Mouse (Mus musculus): Measurements from ENCODE around the gene Pim2. TPM values are rescaled to one million over a fixed set of nuclear protein-coding genes. Genes with fewer than 3 reads are reported as not detected.
"Not testable (repeated sequence)": the region's sequence is repeated elsewhere in the genome, so short reads cannot be mapped to it uniquely, and the experiment has no call there.

Gene Pim2
- polyA plus RNA-seq, 1 experiment from 2014 or later = 6.4 TPM

DNA sequence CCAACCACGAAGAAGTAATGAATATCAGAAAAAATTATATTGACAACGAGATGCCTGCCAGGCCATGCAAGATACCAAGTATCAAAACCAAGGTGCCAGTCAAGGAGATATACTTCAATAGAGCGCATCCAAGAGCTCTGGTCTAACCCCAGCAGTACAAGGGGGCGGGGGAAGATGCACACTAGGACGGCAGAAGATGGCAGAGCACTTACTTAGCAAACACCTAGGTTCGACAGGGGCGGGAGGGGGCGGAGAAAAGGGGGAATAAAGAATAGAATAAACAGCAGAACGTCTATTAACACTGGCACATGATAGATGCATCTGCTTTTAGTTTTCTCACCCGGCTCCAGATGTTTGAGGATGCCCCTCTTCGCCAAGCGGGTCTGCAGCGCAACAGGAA lies 20.1 kb downstream of the Pim2 start:
- WGBS = 24% methylated on average over 12 of the region's 13 CpGs
- H3K27ac ChIP-seq (ENCODE audit: low read length) = no peak overlapping the region; the same call in 1 of the 2 replicates

DNA sequence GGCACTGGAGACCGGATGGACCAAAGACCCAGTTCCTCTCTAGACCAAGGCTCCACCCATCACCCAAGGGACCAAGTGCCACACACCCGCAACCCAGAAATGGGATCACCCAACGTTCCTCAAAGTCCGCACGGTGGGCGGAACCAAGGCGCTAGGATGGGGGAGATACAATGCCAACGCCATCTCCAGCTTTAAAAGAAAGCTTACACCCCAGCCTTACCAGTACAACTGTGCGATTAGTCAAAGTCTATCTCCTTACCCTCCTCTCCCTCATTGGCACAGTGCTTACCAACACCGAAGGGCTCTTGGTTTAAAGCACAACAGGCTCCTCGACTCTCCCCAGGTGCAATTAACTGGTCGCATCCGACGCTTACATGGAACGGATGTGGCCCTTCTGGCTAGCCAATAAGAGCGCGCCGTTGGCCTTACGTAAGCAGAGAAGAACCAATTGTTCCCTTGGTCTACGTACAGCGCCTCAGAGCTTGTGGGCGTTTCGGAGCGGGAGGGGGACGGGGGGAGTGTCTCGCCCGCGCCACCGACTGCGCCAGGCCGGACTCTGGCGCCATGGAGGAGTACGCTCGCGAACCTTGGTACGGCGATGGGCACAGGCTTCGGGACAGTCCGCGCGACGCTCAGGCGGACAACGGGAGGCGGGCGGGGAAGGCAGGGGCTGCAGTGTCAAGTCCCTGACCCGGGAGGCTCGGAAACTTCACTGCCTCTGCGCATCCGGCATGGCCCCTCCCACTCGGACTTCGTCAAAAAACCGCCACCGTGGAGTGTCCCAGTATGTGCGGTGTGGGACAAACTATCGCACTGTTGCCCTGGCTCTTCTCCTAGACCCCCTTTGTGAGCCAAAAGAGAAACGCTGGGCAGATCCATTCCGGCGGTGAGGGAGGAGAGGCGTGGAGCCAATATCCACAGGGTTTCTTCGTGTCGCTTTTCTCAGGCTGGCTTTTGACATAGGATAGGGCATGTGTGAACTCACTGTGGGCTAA lies 21.1 kb downstream of the Pim2 start, which contains the start of the genes Pqbp1 and Timm17b:
Pqbp1 (minus strand) TSS at position 390 of the 995 bp plus-strand sequence.
Timm17b (plus strand) TSS at position 478 of the 995 bp plus-strand sequence.
- Histone ChIP-seq H3K27me3 (ENCODE audit: control insufficient read depth, insufficient read depth, low read length) (no peaks in the 10 kb centered on the region), H3K4me3 (ENCODE audit: low read length) (peak within 1 kb of the TSS; percentile 70), H3K27ac (ENCODE audit: low read length) (peak within 1 kb of the TSS; percentile 89), H3K9me3 (replicated peaks; ENCODE audit: control insufficient read depth, low read length) (no peaks in the 10 kb centered on the region), H3K36me3 (ENCODE audit: control insufficient read depth, insufficient read depth) (peaks cover 2% of the 10 kb centered on the region; the same call in 1 of the 2 replicates), H3K9ac (ENCODE audit: low read length) (peak within 1 kb of the TSS; percentile 77), H3K4me2 (ENCODE audit: low read depth, low read length) (peak within 1 kb of the TSS; percentile 67), H3K4me1 (ENCODE audit: control insufficient read depth, insufficient read depth, low read length) (peaks cover 2% of the 10 kb centered on the region; the same call in 1 of the 2 replicates)
- ATAC-seq (replicated peaks; ENCODE audit: extremely low read depth, insufficient read depth, low FRiP score) = peak; percentile 98
- 11% methylated on average over 62 of the region's 62 CpGs for WGBS

More for the DNA sequence above, 20.1 kb downstream of the Pim2 start:
- ATAC-seq (replicated peaks; ENCODE audit: extremely low read depth, insufficient read depth, low FRiP score) = no peak
- no peaks in the 10 kb centered on the region for H3K9me3 ChIP-seq (replicated peaks; ENCODE audit: control insufficient read depth, low read length)
- H3K4me2 ChIP-seq (ENCODE audit: low read depth, low read length) = peak overlapping the region; percentile 67
- peaks cover 5% of the 10 kb centered on the region; the same call in 1 of the 2 replicates for H3K36me3 ChIP-seq (ENCODE audit: control insufficient read depth, insufficient read depth)
- H3K9ac ChIP-seq (ENCODE audit: low read length) = peak overlapping the region; percentile 65
- no peaks in the 10 kb centered on the region for H3K27me3 ChIP-seq (ENCODE audit: control insufficient read depth, insufficient read depth, low read length)
- H3K4me1 ChIP-seq (ENCODE audit: control insufficient read depth, insufficient read depth, low read length) = peaks cover 2% of the 10 kb centered on the region; the same call in 1 of the 2 replicates
- peak overlapping the region; percentile 70 for H3K4me3 ChIP-seq (ENCODE audit: low read length)

DNA sequence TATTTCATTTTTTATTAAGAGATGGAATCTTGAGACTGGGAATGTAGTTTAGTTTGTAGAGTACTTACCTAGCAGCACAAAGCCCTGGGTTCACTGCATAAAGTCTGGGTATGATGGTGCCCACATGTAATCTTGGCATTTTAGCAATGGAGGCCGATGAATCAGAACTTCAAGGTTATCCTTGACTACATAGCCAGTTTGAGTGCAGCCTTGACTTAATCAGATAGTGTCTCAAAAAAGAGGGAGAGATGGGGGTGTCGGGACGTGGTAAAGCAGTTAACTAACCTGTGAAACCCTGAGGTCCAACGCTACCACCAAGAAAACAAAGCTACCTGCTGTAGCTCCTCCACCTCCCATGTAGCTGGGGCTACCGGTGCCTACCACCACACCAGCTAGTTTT lies 26.4 kb downstream of the Pim2 start:
- Histone ChIP-seq H3K27ac (ENCODE audit: low read length) (no peak overlapping the region), H3K9me3 (replicated peaks; ENCODE audit: control insufficient read depth, low read length) (no peaks in the 10 kb centered on the region), H3K4me1 (ENCODE audit: control insufficient read depth, insufficient read depth, low read length) (no peaks in the 10 kb centered on the region), H3K4me2 (ENCODE audit: low read depth, low read length) (no peak overlapping the region), H3K36me3 (ENCODE audit: control insufficient read depth, insufficient read depth) (peaks cover 3% of the 10 kb centered on the region), H3K27me3 (ENCODE audit: control insufficient read depth, insufficient read depth, low read length) (no peaks in the 10 kb centered on the region), H3K4me3 (ENCODE audit: low read length) (no peak overlapping the region), H3K9ac (ENCODE audit: low read length) (no peak overlapping the region)
- 79% methylated on average over 5 of the region's 5 CpGs for WGBS
- ATAC-seq (replicated peaks; ENCODE audit: extremely low read depth, insufficient read depth, low FRiP score) = no peak

DNA sequence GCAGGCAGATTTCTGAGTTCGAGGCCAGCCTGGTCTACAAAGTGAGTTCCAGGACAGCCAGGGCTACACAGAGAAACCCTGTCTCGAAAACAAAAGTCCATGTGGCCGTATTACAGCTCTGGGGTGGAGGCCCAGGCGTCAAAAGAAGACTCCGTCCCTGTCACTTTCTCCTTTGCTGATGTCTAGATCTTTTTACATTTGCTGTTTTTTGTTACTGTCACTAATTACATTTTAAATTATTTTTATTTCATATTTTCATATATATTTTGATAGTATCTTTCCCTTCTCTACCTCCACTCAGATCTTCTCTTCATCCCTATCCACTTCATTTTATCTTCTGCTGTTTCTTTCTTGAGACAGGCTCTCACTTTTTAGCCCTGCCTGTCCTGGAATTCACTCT lies 29.7 kb downstream of the Pim2 start, which contains the start of gene Gm10491:
Gm10491 (minus strand) TSS at position 101 of the 400 bp plus-strand sequence.
- Histone ChIP-seq H3K9ac (ENCODE audit: low read length) (no peak within 1 kb of the TSS), H3K4me1 (ENCODE audit: control insufficient read depth, insufficient read depth, low read length) (no peaks in the 10 kb centered on the region), H3K27me3 (ENCODE audit: control insufficient read depth, insufficient read depth, low read length) (no peaks in the 10 kb centered on the region), H3K27ac (ENCODE audit: low read length) (no peak within 1 kb of the TSS), H3K4me3 (ENCODE audit: low read length) (no peak within 1 kb of the TSS), H3K4me2 (ENCODE audit: low read depth, low read length) (no peak within 1 kb of the TSS), H3K36me3 (ENCODE audit: control insufficient read depth, insufficient read depth) (peaks cover 3% of the 10 kb centered on the region), H3K9me3 (replicated peaks; ENCODE audit: control insufficient read depth, low read length) (no peaks in the 10 kb centered on the region)
- WGBS = 87% methylated on average over 5 of the region's 5 CpGs
- ATAC-seq (replicated peaks; ENCODE audit: extremely low read depth, insufficient read depth, low FRiP score) = no peak

DNA sequence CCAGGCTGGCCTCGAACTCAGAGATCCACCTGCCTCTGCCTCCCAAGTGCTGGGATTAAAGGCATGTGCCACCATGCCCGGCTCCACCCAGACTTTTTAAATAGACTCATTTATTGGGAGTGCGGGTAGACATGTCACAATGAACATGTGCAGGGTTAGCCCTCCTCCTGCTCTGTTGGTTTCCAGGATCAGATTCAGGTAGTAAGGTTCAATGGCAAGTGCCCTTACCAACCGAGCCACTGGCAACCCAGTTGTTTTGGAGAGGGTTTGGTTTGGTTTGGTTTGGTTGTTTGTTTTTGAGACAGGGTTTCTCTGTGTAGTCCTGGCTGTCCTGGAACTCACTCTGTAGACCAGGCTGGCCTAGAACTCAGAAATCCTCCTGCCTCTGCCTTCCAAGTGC lies 31.2 kb downstream of the Pim2 start, which contains the start of gene Gm10490:
Gm10490 (plus strand) TSS at position 301 of the 400 bp plus-strand sequence.
- ATAC-seq (replicated peaks; ENCODE audit: extremely low read depth, insufficient read depth, low FRiP score); H3K27me3 ChIP-seq (ENCODE audit: control insufficient read depth, insufficient read depth, low read length); H3K4me3 ChIP-seq (ENCODE audit: low read length); H3K9ac ChIP-seq (ENCODE audit: low read length); H3K9me3 ChIP-seq (replicated peaks; ENCODE audit: control insufficient read depth, low read length); H3K27ac ChIP-seq (ENCODE audit: low read length); H3K36me3 ChIP-seq (ENCODE audit: control insufficient read depth, insufficient read depth); H3K4me2 ChIP-seq (ENCODE audit: low read depth, low read length); H3K4me1 ChIP-seq (ENCODE audit: control insufficient read depth, insufficient read depth, low read length): not testable (repeated sequence)
- WGBS = 90% methylated on average over 4 of the region's 4 CpGs

DNA sequence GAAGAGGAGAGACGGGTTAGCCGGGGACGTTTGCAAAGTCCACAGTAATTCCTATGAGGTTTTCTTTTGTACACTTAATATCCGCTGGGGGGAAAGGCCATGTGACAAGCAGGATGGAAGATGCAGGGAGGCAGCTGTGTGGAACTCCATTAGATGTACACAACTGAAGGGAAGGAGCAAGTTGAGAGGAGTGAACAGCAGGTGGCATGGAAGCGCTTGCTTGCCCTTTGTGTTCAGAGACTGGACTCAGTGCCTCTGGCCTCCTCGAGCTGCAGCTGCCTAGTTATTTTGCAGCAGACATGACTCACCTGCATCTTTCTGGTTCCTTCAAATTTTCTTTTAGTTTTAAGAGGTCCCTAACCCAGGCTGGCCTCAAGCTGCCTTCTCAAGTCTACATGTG lies 32.4 kb downstream of the Pim2 start:
- no peak overlapping the region for H3K4me3 ChIP-seq (ENCODE audit: low read length)
- peaks cover 3% of the 10 kb centered on the region for H3K36me3 ChIP-seq (ENCODE audit: control insufficient read depth, insufficient read depth)
- no peaks in the 10 kb centered on the region for H3K27me3 ChIP-seq (ENCODE audit: control insufficient read depth, insufficient read depth, low read length)
- H3K4me1 ChIP-seq (ENCODE audit: control insufficient read depth, insufficient read depth, low read length) = no peaks in the 10 kb centered on the region
- no peaks in the 10 kb centered on the region for H3K9me3 ChIP-seq (replicated peaks; ENCODE audit: control insufficient read depth, low read length)
- H3K4me2 ChIP-seq (ENCODE audit: low read depth, low read length) = no peak overlapping the region
- no peak overlapping the region for H3K27ac ChIP-seq (ENCODE audit: low read length)
- 53% methylated on average over 6 of the region's 6 CpGs for WGBS
- H3K9ac ChIP-seq (ENCODE audit: low read length) = no peak overlapping the region
- ATAC-seq (replicated peaks; ENCODE audit: extremely low read depth, insufficient read depth, low FRiP score) = no peak

DNA sequence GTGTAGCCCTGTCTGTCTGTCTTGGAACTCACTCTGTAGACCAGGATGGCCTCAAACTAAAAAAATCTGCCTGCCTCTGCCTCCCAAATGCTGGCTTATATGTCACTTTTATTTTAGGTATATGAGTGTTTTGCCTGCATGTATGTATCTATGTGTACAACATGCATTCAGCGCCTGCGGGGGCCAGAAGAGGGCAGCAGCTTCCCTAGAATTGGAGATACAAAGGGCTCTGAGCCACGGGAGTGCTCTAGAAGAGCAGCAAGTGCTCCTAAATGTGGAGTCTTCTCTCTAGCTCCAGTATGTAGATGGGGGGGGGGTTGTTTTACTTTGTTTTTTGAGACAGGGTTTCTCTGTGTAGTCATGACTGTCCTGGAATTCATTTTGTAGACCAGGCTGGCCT lies 37.6 kb downstream of the Pim2 start:
- WGBS = 19% methylated on average over 3 of the region's 3 CpGs
- ATAC-seq (replicated peaks; ENCODE audit: extremely low read depth, insufficient read depth, low FRiP score); H3K9me3 ChIP-seq (replicated peaks; ENCODE audit: control insufficient read depth, low read length): not testable (repeated sequence)

DNA sequence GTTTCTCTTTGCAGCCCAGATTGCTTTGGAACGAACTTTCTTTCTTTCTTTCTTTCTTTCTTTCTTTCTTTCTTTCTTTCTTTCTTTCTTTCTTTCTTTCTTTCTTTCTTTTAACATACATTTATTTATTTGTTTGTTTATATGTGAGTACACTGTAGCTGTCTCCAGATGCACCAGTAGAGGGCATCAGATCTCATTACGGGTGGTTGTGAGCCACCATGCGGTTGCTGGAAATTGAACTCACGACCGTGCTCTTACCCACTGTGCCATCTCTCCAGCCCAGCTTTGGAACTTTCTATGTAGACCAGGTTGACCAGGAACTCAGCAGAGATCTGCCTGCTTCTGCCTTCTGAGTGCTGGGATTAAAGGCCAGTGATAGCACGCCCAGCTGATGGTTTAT lies 39.9 kb downstream of the Pim2 start:
- not testable (repeated sequence) for H3K9me3 ChIP-seq (replicated peaks; ENCODE audit: control insufficient read depth, low read length); H3K4me2 ChIP-seq (ENCODE audit: low read depth, low read length); H3K4me1 ChIP-seq (ENCODE audit: control insufficient read depth, insufficient read depth, low read length); H3K36me3 ChIP-seq (ENCODE audit: control insufficient read depth, insufficient read depth); H3K4me3 ChIP-seq (ENCODE audit: low read length); H3K9ac ChIP-seq (ENCODE audit: low read length); ATAC-seq (replicated peaks; ENCODE audit: extremely low read depth, insufficient read depth, low FRiP score); H3K27ac ChIP-seq (ENCODE audit: low read length)
- 64% methylated on average over 6 of the region's 6 CpGs for WGBS
- H3K27me3 ChIP-seq (ENCODE audit: control insufficient read depth, insufficient read depth, low read length) = peaks cover 37% of the 10 kb centered on the region

More for the DNA sequence above, 37.6 kb downstream of the Pim2 start:
- H3K4me3 ChIP-seq (ENCODE audit: low read length); H3K4me1 ChIP-seq (ENCODE audit: control insufficient read depth, insufficient read depth, low read length); H3K9ac ChIP-seq (ENCODE audit: low read length); H3K27ac ChIP-seq (ENCODE audit: low read length); H3K36me3 ChIP-seq (ENCODE audit: control insufficient read depth, insufficient read depth); H3K4me2 ChIP-seq (ENCODE audit: low read depth, low read length): not testable (repeated sequence)
- H3K27me3 ChIP-seq (ENCODE audit: control insufficient read depth, insufficient read depth, low read length) = peaks cover 19% of the 10 kb centered on the region

Measured in heart, embryonic 16.5 days (tissue).